Mouse (Mus musculus): ENCODE data around the gene Fstl3. TPM values are rescaled to one million over a fixed set of nuclear protein-coding genes. Genes with fewer than 3 reads are reported as not detected.
A peak's percentile ranks its signal among the peaks of the same experiment; 100 is the strongest.

The Fstl3 gene
- polyA plus RNA-seq, 1 experiment from 2014 or later, result 18.1 TPM

DNA sequence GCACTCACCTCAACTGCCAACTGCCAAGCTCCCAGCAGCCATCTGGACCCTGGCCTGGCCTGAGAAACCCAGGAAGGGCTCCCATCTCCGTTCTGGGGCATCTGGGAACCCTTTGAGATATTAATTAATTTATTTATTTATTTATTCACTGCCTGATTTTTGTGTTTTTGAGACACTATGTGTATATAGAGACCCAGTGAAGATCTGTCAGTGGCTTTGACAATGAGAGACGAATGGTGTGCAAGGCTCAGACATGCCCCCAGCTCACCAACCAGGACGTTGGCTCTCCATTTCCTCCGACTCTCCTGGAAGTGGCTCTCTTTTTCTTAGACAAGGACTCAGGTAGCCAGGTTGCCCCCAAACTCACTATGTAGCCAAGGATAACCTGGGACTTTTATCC lies 13.8 kb downstream of the Fstl3 start, which contains the start of gene Prss57:
Prss57 (minus strand) TSS at position 101 of the 400 bp plus-strand sequence.
- ATAC-seq (ENCODE audit: insufficient read depth, low FRiP score), result no peak
- Histone ChIP-seq H3K4me3 (replicated peaks; ENCODE audit: low read length) (no peak within 1 kb of the TSS), H3K36me3 (ENCODE audit: control insufficient read depth, insufficient read depth, low read length) (no peaks in the 10 kb centered on the region), H3K4me1 (ENCODE audit: control insufficient read depth, insufficient read depth, low read length) (peaks cover 13% of the 10 kb centered on the region), H3K9ac (ENCODE audit: low read length) (no peak within 1 kb of the TSS), H3K9me3 (replicated peaks; ENCODE audit: control insufficient read depth, low read length) (no peaks in the 10 kb centered on the region), H3K27ac (ENCODE audit: low read length) (no peak within 1 kb of the TSS), H3K4me2 (ENCODE audit: low read depth, low read length) (no peak within 1 kb of the TSS), H3K27me3 (ENCODE audit: control insufficient read depth, insufficient read depth, low read length) (no peaks in the 10 kb centered on the region)
- 78% methylated on average over 4 of the region's 4 CpGs for WGBS

DNA sequence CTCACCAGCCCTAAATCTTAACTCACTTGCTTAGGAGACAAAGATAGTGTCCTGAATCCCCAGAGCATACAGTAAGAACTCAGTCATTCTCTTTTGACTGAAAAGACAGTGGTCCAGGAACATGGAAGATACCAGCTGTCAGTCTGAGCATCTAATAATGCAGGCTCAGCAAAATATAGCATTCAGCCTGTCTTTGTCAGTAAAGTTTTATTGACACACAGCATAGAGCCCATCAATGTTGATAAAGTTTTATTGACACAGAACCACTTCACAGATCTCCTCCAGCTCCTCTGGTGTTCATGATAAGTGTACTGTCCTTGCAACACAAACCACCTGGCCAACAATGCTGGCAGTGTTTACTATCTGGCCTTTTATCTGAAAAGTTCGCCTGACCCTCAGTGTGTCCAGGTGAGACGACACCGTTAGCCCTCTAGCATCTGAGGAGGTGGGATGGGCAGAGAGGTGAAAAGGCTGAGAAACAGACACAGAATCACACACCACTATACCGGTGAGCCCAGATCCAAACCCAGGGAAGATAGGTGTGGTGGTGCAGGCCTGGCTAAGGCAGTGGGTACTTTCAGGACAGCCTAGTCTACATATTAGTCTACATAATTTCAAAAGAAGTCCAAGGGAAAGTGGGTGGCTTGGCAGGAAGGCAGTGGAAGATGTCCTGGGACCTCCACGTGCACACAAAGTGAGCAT lies 15.4 kb downstream of the Fstl3 start:
- no peak overlapping the region for H3K4me3 ChIP-seq (replicated peaks; ENCODE audit: low read length)
- H3K4me2 ChIP-seq (ENCODE audit: low read depth, low read length), result no peak overlapping the region
- ATAC-seq (ENCODE audit: insufficient read depth, low FRiP score), result no peak
- H3K9ac ChIP-seq (ENCODE audit: low read length), result no peak overlapping the region
- no peaks in the 10 kb centered on the region for H3K27me3 ChIP-seq (ENCODE audit: control insufficient read depth, insufficient read depth, low read length)
- 66% methylated on average over 5 of the region's 5 CpGs for WGBS
- H3K4me1 ChIP-seq (ENCODE audit: control insufficient read depth, insufficient read depth, low read length), result peaks cover 18% of the 10 kb centered on the region
- H3K9me3 ChIP-seq (replicated peaks; ENCODE audit: control insufficient read depth, low read length), result no peaks in the 10 kb centered on the region
- no peaks in the 10 kb centered on the region for H3K36me3 ChIP-seq (ENCODE audit: control insufficient read depth, insufficient read depth, low read length)
- H3K27ac ChIP-seq (ENCODE audit: low read length), result no peak overlapping the region

DNA sequence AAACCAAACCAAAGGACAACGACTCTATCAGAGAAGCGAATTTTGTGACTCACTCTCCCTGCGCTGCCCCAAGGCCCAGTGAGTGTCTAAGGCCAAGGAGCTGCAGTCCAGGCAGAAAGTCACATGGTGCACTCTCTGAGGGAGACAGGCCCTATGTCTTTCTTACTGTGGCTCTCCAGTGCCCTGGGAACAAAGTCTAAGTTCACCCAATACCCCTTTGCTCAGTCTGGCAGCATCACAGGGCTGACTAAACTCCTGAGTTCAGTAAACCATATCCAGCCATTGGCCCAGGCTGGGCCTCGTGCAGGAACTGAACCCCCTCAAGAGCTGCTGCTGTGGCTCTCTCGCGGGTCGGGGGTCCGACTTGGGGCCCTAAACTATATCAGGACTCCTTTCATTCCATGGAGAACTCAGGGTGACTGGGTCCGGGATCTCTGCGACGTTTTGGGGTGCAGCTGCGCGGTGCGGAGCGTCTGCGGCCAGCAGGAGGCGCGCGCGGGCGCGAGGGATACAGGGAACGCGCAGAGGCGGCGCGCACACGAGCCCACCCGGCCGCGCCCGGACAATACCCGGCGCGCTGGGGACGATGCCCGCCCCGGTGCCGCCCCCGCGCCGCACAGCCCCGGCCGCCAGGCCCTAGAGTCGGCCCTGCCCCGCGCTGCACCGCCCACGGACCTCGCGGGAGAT lies 16.1 kb downstream of the Fstl3 start, which contains the start of gene Palm:
Palm (plus strand) TSS at position 522 of the 687 bp plus-strand sequence.
- Histone ChIP-seq H3K36me3 (ENCODE audit: control insufficient read depth, insufficient read depth, low read length) (no peaks in the 10 kb centered on the region), H3K4me2 (ENCODE audit: low read depth, low read length) (peak within 1 kb of the TSS; percentile 82), H3K9ac (ENCODE audit: low read length) (peak within 1 kb of the TSS; percentile 97), H3K27ac (ENCODE audit: low read length) (peak within 1 kb of the TSS; percentile 81), H3K4me1 (ENCODE audit: control insufficient read depth, insufficient read depth, low read length) (peaks cover 18% of the 10 kb centered on the region), H3K9me3 (replicated peaks; ENCODE audit: control insufficient read depth, low read length) (no peaks in the 10 kb centered on the region), H3K27me3 (ENCODE audit: control insufficient read depth, insufficient read depth, low read length) (no peaks in the 10 kb centered on the region), H3K4me3 (replicated peaks; ENCODE audit: low read length) (peak within 1 kb of the TSS; percentile 91)
- peak; percentile 75 for ATAC-seq (ENCODE audit: insufficient read depth, low FRiP score)
- 8% methylated on average over 36 of the region's 51 CpGs for WGBS

DNA sequence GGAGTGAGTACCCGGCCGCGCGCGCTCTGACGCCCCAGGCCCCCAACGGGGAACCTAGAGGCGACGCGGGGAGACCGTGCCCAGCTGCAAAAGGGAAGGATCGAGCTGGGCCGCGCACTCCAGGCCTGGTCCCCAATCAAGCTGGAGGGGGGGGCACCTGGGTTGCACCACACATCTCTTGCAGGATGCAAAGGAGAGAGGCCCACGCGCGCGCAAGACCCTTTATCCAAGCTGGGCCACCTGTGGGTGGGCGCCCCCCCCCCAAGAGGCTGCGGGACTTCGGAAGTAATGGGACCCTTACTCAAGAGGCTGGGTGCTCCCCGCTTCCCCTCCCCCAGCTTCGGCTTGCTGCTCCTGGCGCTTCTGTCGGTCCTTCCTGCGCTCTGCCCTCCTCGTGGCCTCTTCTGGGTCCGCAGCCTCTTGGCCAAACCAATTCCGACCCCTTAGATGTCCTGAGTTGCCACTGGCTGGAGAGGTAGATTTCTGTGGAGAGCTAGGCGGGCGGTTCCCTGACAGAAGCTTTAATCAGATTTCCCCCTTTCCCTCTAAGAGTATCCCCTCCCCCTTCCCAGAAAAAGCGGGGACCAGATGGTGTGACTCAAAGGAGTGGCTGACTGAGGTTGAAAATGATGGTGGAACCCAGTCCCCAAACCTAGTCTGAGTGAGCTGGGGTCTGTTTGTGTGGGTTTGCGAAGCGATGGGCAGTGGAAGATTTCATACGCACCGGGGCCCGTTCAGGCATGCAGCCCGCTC lies 16.8 kb downstream of the Fstl3 start:
- Histone ChIP-seq H3K4me1 (ENCODE audit: control insufficient read depth, insufficient read depth, low read length) (peaks cover 18% of the 10 kb centered on the region), H3K4me3 (replicated peaks; ENCODE audit: low read length) (peak overlapping the region; percentile 91), H3K4me2 (ENCODE audit: low read depth, low read length) (peak overlapping the region; percentile 82), H3K36me3 (ENCODE audit: control insufficient read depth, insufficient read depth, low read length) (no peaks in the 10 kb centered on the region), H3K9ac (ENCODE audit: low read length) (peak overlapping the region; percentile 97), H3K9me3 (replicated peaks; ENCODE audit: control insufficient read depth, low read length) (no peaks in the 10 kb centered on the region), H3K27ac (ENCODE audit: low read length) (peak overlapping the region; percentile 81), H3K27me3 (ENCODE audit: control insufficient read depth, insufficient read depth, low read length) (no peaks in the 10 kb centered on the region)
- 2% methylated on average over 37 of the region's 38 CpGs for WGBS
- ATAC-seq (ENCODE audit: insufficient read depth, low FRiP score), result peak; percentile 22; the same call in 1 of the 2 replicates

DNA sequence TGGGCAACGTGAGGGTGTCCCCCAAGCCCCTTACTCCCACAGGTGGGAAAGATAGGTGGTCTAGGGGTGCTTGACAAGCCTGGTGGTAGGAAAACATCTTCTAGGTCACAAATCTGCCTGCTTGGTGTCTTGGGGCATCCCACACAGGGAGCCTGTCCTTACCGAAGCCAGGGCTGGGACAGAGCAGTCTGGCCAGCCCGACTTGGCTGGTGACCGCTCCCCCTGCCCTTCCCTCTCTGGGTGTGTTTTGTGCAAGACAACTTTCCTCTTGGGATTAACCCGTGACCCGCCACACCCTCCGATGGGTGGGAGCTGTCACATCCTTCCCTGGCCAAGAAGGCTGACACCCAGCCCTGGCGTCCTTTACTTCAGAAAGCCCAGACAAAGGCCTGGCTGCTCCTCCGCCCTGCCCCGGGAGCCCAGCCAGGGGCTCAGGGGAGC lies 17.4 kb downstream of the Fstl3 start:
- Histone ChIP-seq H3K4me3 (replicated peaks; ENCODE audit: low read length) (peak overlapping the region; percentile 91), H3K36me3 (ENCODE audit: control insufficient read depth, insufficient read depth, low read length) (no peaks in the 10 kb centered on the region), H3K27me3 (ENCODE audit: control insufficient read depth, insufficient read depth, low read length) (no peaks in the 10 kb centered on the region), H3K4me1 (ENCODE audit: control insufficient read depth, insufficient read depth, low read length) (peaks cover 18% of the 10 kb centered on the region), H3K9ac (ENCODE audit: low read length) (peak overlapping the region; percentile 97), H3K4me2 (ENCODE audit: low read depth, low read length) (peak overlapping the region; percentile 82), H3K9me3 (replicated peaks; ENCODE audit: control insufficient read depth, low read length) (no peaks in the 10 kb centered on the region), H3K27ac (ENCODE audit: low read length) (peak overlapping the region; percentile 81)
- ATAC-seq (ENCODE audit: insufficient read depth, low FRiP score), result peak; percentile 34; the same call in 1 of the 2 replicates
- 8% methylated on average over 10 of the region's 10 CpGs for WGBS

DNA sequence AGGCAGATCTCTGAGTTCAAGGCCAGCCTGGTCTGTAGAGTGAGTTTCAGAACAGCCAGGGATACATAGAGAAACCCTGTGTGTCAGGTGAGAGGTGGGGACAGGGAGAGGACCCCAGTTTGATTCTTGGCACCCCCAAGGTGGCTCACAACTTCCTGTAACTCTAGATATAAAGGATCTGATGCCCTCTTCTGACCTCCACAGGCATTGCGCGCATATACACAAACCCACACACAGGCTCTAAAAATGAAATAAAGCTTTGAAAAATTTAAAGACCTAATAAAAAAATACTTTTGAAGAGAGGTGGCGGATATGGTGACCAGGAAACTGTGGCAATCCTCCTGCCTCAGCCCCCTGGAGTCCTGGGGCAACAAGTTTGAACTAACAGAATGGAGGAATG lies 18.8 kb downstream of the Fstl3 start:
- no peak overlapping the region for H3K4me3 ChIP-seq (replicated peaks; ENCODE audit: low read length)
- no peak for ATAC-seq (ENCODE audit: insufficient read depth, low FRiP score)

DNA sequence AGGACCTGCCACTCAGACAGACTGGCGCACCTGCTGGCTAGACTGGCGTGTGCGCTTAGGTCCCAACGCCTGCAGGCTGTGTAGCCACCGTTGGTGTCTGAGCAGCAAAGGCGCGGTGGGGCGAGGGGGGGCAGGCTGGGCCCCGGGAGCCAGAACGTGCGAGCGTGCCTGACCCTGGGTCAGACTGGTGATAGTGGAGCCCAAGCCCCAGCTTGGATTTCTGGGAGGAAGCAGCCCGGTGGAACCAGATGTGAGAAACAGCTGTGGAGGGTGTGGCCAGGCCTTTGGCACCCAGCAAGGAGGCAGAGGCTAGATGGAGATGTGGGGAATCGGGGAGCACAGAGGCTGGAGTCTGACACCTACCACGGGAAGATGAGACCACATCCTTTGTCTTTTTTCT lies 20.3 kb downstream of the Fstl3 start:
- Histone ChIP-seq H3K9ac (ENCODE audit: low read length) (no peak overlapping the region), H3K4me3 (replicated peaks; ENCODE audit: low read length) (no peak overlapping the region), H3K36me3 (ENCODE audit: control insufficient read depth, insufficient read depth, low read length) (no peaks in the 10 kb centered on the region), H3K27ac (ENCODE audit: low read length) (no peak overlapping the region), H3K4me2 (ENCODE audit: low read depth, low read length) (no peak overlapping the region), H3K4me1 (ENCODE audit: control insufficient read depth, insufficient read depth, low read length) (peaks cover 18% of the 10 kb centered on the region), H3K9me3 (replicated peaks; ENCODE audit: control insufficient read depth, low read length) (no peaks in the 10 kb centered on the region), H3K27me3 (ENCODE audit: control insufficient read depth, insufficient read depth, low read length) (no peaks in the 10 kb centered on the region)
- no peak for ATAC-seq (ENCODE audit: insufficient read depth, low FRiP score)
- WGBS, result 39% methylated on average over 15 of the region's 15 CpGs

More for the DNA sequence above, 18.8 kb downstream of the Fstl3 start:
- Histone ChIP-seq H3K4me2 (ENCODE audit: low read depth, low read length) (no peak overlapping the region), H3K4me1 (ENCODE audit: control insufficient read depth, insufficient read depth, low read length) (peaks cover 18% of the 10 kb centered on the region), H3K9me3 (replicated peaks; ENCODE audit: control insufficient read depth, low read length) (no peaks in the 10 kb centered on the region), H3K9ac (ENCODE audit: low read length) (no peak overlapping the region), H3K27me3 (ENCODE audit: control insufficient read depth, insufficient read depth, low read length) (no peaks in the 10 kb centered on the region), H3K36me3 (ENCODE audit: control insufficient read depth, insufficient read depth, low read length) (no peaks in the 10 kb centered on the region), H3K27ac (ENCODE audit: low read length) (no peak overlapping the region)
- 94% methylated on average over 3 of the region's 3 CpGs for WGBS

DNA sequence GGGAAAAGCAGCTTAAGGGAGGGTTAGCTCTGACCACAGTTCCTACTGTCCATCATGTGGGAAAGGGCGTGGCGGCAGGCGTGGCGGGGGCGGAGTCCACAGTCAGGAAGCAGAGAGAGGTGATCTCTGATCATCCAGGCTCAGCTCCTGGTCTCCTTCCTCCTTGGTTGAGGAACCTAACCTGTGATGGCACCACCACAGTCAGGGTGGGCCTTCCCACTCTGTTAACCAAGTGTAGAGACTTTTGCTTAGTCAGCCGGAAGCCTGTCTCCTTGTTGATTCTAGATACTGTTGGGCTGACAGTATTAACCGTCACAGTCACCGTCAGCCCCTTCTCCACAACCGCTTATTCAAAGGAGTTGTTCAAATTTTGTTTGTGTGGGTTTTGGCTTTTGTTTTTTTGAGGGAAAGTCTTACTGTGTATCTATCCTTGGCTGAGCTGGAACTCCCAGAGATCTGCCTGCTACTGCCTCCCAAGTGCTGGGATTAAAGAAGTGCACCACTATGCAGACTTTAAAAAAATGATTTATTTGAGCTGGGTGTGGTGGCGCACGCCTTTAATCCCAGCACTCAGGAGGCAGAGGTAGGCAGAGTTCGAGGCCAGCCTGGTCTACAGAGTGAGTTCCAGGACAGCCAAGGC lies 21.3 kb downstream of the Fstl3 start:
- Histone ChIP-seq H3K4me3 (replicated peaks; ENCODE audit: low read length) (no peak overlapping the region), H3K4me2 (ENCODE audit: low read depth, low read length) (no peak overlapping the region), H3K27ac (ENCODE audit: low read length) (no peak overlapping the region), H3K36me3 (ENCODE audit: control insufficient read depth, insufficient read depth, low read length) (no peaks in the 10 kb centered on the region), H3K9me3 (replicated peaks; ENCODE audit: control insufficient read depth, low read length) (no peaks in the 10 kb centered on the region), H3K9ac (ENCODE audit: low read length) (no peak overlapping the region), H3K27me3 (ENCODE audit: control insufficient read depth, insufficient read depth, low read length) (no peaks in the 10 kb centered on the region), H3K4me1 (ENCODE audit: control insufficient read depth, insufficient read depth, low read length) (peaks cover 25% of the 10 kb centered on the region)
- no peak for ATAC-seq (ENCODE audit: insufficient read depth, low FRiP score)
- 86% methylated on average over 12 of the region's 12 CpGs for WGBS

Measured in stomach, embryonic 16.5 days (tissue).